Mouse (Mus musculus): Measurements from ENCODE around the gene Ch25h. TPM values are rescaled to one million over a fixed set of nuclear protein-coding genes. Genes with fewer than 3 reads are reported as not detected.
A peak's percentile ranks its signal among the peaks of the same experiment; 100 is the strongest.

Gene Ch25h
- polyA plus RNA-seq, 1 experiment from 2014 or later = not detected

DNA sequence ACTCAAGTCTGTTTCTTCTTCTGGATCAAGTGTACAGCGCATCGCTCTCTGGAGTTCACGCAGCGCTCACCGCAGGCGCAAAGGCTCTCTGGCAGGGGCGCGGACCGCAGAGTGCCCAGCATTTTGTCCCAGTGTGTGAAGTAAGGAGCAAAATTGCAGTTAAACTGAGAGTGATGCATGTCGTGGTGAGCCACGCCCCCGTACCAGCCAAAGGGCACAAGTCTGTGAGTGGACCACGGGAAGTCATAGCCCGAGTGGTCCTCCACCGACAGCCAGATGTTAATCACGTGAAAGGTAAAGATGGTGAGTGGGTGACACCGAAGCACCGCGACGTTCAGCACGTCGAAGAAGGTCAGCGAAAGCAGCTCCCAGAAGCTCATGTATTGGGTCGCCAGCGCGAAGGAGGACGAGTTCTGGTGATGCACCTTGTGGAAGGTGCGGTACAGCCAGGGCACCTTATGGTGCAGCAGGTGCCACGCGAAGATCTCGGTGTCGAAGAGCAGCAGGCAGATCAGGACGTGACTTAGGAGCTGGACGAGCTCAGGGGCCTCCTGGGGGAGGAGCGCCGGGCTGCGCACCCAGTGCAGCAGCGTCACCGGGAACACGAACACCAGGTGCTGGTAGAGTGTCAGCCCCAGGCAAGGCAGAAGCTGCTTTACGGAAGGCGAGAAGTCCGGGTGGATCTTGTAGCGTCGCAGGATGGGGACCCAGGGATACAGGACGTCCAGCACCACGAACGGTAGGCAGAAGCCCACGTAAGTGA lies 555 bp downstream of the Ch25h start:
- POLR2A ChIA-PET = interaction anchor here (0.6 kb wide), 1 partner anchor 240 kb away, joined by 3 read pairs; no protein-coding TSS in a partner anchor
- CTCF ChIA-PET = no interaction called here
- no peak for TF ChIP-seq CTCF (IDR thresholded peaks at IDR 0.05)
- DNase-seq (ENCODE audit: low read depth, low spot score) (no peak), ATAC-seq (no peak)
- in situ Hi-C loops (cut with MboI; ENCODE audit: low pct_unique_long_range_greater_than_20kb) = loop anchor here (5.0 kb wide), 2 partner anchors 142 to 232 kb away; no protein-coding TSS in a partner anchor
- peaks cover 8% of the 10 kb centered on the region for H3K27me3 ChIP-seq

DNA sequence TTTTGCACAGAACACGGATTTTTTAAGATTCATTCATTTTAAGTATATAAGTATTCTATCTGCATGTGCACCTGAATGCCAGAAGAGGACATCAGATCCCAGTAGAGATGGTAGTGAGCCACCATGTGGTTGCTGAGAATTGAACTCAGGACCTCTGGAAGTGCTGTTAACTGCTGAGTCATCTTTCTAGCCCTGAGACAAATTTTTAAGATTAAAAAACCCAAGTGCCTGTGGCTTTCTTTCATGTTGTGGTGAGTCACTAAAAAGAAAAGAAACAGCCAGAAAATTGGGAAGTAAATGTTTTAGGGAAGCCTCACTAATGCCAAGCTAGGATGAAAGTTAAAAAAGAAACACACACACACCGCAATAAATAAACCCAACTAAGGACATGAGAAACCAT lies 3.3 kb downstream of the Ch25h start:
- no peak for DNase-seq (ENCODE audit: low read depth, low spot score)

DNA sequence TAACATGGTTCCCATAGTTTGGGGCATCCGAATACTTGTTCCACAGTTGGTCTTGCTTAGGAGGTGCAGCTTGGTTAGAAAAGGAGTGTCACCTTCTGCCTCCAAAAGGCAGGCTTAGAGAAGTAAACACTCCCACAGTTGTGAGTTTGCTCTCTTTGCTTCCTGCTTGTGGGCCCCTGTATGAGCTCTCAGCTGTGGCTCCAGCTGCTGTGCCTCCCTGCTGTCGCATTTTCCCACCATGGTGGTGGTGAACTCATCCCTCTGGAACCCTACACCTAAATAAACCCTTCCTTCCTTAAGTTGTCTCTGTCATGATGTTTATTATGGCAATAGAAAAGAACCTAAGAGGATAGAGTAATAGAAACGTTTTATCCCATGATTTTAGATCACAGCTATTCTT lies 6.2 kb downstream of the Ch25h start:
- no peak for ATAC-seq
- in situ Hi-C loops (cut with MboI; ENCODE audit: low pct_unique_long_range_greater_than_20kb) = no loop called here
- no peak for DNase-seq (ENCODE audit: low read depth, low spot score)
- POLR2A ChIA-PET = no interaction called here
- no peak for TF ChIP-seq CTCF (IDR thresholded peaks at IDR 0.05)
- peaks cover 3% of the 10 kb centered on the region for H3K27me3 ChIP-seq
- CTCF ChIA-PET = no interaction called here

More for the DNA sequence above, 3.3 kb downstream of the Ch25h start:
- peaks cover 8% of the 10 kb centered on the region for H3K27me3 ChIP-seq
- TF ChIP-seq CTCF (IDR thresholded peaks at IDR 0.05) = no peak
- POLR2A ChIA-PET = interaction anchor here (0.7 kb wide), 1 partner anchor 237 kb away, joined by 3 read pairs; no protein-coding TSS in a partner anchor
- in situ Hi-C loops (cut with MboI; ENCODE audit: low pct_unique_long_range_greater_than_20kb) = loop anchor here (5.0 kb wide), 2 partner anchors 139 to 229 kb away; no protein-coding TSS in a partner anchor
- no peak for ATAC-seq
- CTCF ChIA-PET = no interaction called here

DNA sequence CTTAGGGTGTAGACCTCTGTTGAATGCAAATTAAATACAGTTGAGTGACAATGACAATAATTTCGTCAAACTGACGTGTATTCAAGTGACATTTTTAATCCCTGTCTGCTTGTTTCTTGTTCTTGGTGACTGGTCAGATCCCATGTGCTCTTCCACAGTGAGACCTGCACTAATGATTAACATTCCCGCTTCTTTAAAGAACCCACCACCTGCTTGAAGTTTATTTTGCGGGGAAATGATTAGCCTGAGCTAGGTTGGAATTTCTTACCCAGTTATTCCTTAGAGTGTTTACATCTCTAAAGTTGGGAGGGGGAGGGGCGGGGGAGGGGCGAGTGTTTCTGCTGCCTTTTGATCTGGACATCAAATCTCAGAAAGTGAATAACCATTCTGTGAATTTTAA lies 6.7 kb downstream of the Ch25h start:
- ATAC-seq (no peak), DNase-seq (ENCODE audit: low read depth, low spot score) (no peak)
- peaks cover 3% of the 10 kb centered on the region for H3K27me3 ChIP-seq
- no peak for TF ChIP-seq CTCF (IDR thresholded peaks at IDR 0.05)
- CTCF ChIA-PET = no interaction called here
- POLR2A ChIA-PET = no interaction called here
- in situ Hi-C loops (cut with MboI; ENCODE audit: low pct_unique_long_range_greater_than_20kb) = no loop called here

DNA sequence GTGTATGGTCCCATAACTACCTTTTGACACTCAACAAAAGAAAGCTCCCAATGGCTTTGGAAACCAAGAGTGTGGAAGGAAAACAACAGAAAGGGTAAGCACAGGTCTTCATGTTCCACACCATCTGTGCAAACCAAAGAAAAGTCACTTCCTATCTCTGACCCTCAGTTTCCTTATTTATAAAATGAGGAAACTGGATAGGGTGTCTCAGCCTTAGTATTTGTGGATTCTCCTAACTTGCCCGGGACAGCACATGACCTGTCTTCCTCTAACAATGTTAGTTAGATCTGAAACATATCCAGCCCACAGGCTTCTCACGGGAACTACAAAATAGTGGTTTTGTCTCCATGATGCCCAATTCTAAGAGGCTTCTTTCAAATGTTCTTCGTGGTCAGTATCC lies 10.5 kb downstream of the Ch25h start:
- in situ Hi-C loops (cut with MboI; ENCODE audit: low pct_unique_long_range_greater_than_20kb) = no loop called here
- CTCF ChIA-PET = no interaction called here
- POLR2A ChIA-PET = interaction anchor here (1.3 kb wide), 1 partner anchor 9 kb away, joined by 4 read pairs; no protein-coding TSS in a partner anchor
- DNase-seq (ENCODE audit: low read depth, low spot score) = no peak
- no peaks in the 10 kb centered on the region for H3K27me3 ChIP-seq
- no peak for ATAC-seq
- TF ChIP-seq CTCF (IDR thresholded peaks at IDR 0.05) = no peak

DNA sequence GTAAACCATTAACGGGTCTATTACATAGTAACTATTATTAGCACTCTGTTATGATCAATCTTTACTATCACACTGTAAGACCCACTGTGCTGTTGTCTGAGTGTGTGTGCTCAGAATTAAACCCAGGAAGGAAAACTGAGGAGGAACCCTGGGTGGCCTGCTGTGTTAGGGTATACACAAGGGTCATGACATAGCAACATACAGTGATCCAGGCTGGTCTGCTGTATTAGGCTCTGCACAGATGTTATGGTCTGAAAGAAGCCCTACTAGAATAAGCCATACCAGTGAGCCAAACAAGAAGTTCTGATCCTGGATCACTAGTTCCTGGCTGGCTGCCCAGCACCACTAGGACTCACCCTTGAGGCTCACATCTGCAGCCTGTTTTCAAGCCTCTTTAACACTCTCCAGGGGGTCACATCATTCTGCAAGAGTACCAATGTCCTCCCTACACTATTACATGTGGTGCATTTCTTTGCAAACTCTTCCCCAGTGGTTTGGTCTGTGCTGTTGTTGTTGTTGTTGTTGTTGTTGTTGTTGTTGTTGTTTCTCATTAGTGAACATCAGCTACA lies 13.4 kb downstream of the Ch25h start:
- TF ChIP-seq CTCF (IDR thresholded peaks at IDR 0.05) = no peak
- CTCF ChIA-PET = interaction anchor here (1.6 kb wide), 1 partner anchor 8 kb away, joined by 4 read pairs; no protein-coding TSS in a partner anchor
- in situ Hi-C loops (cut with MboI; ENCODE audit: low pct_unique_long_range_greater_than_20kb) = no loop called here
- ATAC-seq (peak; percentile 65), DNase-seq (ENCODE audit: low read depth, low spot score) (peak; percentile 48)
- peaks cover 14% of the 10 kb centered on the region for H3K27me3 ChIP-seq
- POLR2A ChIA-PET = no interaction called here

DNA sequence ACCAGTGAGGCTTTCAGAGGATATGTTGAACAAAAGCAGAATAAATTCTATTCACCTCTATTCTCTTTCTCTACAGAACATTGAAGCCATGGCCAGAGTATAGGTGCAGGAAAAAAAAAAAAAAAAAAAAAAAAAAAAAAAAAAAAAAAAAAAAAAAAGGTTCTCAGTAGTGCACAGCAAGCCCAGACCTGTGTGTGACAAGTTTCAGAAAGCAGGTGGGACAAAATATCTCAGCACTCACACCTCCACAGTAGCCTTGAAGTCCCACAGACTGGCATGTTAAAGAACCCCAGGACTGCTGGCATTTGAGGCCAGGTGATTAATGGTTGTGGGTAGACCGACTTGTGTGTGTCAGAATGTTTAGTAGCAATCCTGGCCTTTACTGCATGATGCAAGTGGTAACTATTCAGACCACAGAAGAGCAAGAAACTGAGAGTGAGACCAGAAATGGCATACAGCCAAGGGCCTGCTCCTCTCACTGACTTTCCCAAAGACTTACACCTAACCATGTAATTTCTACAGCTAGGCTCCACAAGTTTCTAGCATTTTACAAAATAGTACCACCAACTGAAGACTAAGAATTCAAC lies 24.1 kb downstream of the Ch25h start:
- peak; percentile 73 for DNase-seq (ENCODE audit: low read depth, low spot score)
- in situ Hi-C loops (cut with MboI; ENCODE audit: low pct_unique_long_range_greater_than_20kb) = no loop called here

DNA sequence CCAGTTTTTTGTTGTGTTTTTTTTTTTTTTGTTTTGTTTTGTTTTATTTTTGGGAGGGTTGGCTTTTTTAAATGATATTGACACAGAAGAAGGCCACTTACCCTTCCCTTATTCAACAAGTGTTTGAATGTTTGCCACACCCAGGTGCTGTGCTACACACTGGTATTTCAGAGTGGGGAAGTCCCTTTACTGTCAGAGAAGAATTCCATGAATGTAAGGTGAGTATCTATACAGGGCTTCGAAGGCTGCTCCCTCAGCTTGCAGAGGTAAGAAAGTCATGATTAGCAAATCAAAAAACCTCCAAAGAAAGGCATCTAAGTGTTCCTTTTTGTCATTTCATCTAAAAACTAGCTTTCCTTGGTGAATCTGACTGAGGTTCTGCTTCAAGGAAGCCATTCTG lies 26.1 kb downstream of the Ch25h start:
- ChIA-PET CTCF (no interaction called here), POLR2A (interaction anchor here (0.7 kb wide), 3 partner anchors 22 to 66 kb away, joined by 3 to 4 read pairs (median 4); no protein-coding TSS in a partner anchor)
- ATAC-seq (no peak), DNase-seq (ENCODE audit: low read depth, low spot score) (no peak)
- in situ Hi-C loops (cut with MboI; ENCODE audit: low pct_unique_long_range_greater_than_20kb) = no loop called here
- H3K27me3 ChIP-seq = no peaks in the 10 kb centered on the region
- TF ChIP-seq CTCF (IDR thresholded peaks at IDR 0.05) = no peak

More for the DNA sequence above, 24.1 kb downstream of the Ch25h start:
- peak; percentile 85 for ATAC-seq
- POLR2A ChIA-PET = interaction anchor here (0.6 kb wide), 1 partner anchor 26 kb away, joined by 3 read pairs; no protein-coding TSS in a partner anchor
- no peak for TF ChIP-seq CTCF (IDR thresholded peaks at IDR 0.05)
- H3K27me3 ChIP-seq = no peaks in the 10 kb centered on the region
- CTCF ChIA-PET = no interaction called here

DNA sequence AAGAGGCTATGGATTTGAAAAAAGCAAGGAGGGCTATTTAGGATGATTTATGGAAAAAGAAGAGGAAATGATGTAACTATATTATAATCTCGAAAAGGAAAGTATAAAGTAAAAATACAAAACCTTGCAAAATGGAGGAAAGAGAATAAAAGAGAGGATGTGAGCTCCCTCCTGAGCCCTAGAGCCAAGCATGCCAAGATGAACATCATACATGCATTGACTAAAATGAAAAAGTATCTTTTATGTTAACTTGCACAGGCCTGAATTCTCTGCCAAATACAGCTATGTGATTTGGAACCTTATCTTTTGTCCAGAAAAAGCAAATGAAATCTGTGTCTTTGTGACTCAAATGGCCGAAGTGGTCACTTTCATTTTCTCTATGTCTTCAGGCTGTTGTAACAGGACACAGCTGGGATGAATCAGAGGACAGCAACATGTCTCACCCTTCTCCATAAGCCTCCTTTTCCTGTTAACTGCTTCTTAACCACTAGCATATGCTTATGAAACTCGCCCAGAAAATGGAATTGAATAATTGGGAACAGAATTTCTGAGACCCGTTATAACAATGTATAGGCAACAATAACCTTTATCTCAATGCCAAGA lies 29.5 kb downstream of the Ch25h start:
- POLR2A ChIA-PET = no interaction called here
- no peaks in the 10 kb centered on the region for H3K27me3 ChIP-seq
- DNase-seq (ENCODE audit: low read depth, low spot score) = no peak
- in situ Hi-C loops (cut with MboI; ENCODE audit: low pct_unique_long_range_greater_than_20kb) = no loop called here
- no peak for TF ChIP-seq CTCF (IDR thresholded peaks at IDR 0.05)
- peak; percentile 76 for ATAC-seq
- CTCF ChIA-PET = interaction anchor here (1.1 to 1.5 kb wide), 2 partner anchors 11 to 18 kb away, joined by 3 read pairs; no protein-coding TSS in a partner anchor

DNA sequence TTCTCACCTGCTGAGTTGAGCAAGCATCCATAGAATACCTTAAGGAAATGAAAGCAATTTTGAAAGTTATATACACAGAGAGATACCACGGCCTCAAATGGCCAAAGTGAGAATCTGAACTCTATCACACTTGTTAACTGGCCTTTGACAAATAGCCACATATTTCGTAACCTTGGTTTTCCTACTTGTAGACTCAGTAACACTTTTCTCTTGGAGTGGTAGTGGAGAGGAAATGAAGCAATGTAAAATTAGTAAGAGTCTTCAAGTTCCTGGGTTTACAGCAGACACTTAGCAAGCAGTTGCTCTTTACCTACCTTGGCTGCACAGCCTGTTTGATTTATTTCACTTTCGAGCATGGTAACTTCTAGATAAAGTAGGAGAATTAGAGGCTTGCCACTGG lies 30.2 kb downstream of the Ch25h start:
- ChIA-PET POLR2A (no interaction called here), CTCF (interaction anchor here (1.1 to 1.5 kb wide), 2 partner anchors 10 to 19 kb away, joined by 3 read pairs; no protein-coding TSS in a partner anchor)
- in situ Hi-C loops (cut with MboI; ENCODE audit: low pct_unique_long_range_greater_than_20kb) = no loop called here
- DNase-seq (ENCODE audit: low read depth, low spot score) = no peak
- no peak for TF ChIP-seq CTCF (IDR thresholded peaks at IDR 0.05)
- ATAC-seq = no peak
- no peaks in the 10 kb centered on the region for H3K27me3 ChIP-seq
